In genomic region chr3:88552676-88553524, GRCm38 (mm10) we compare ENCODE assay signal across 7 mouse cellular contexts. TPM values are rescaled to one million over a fixed set of nuclear protein-coding genes. Genes with fewer than 3 reads are reported as not detected.
DNase-seq lines count a peak whose midpoint lies in the region; ATAC-seq and TF ChIP-seq lines count a peak whose summit lies in the region.

TSS of gene Lamtor2 (minus strand) at chr3:88553074.

- H3K27me3 ChIP-seq in embryonic facial prominence, embryonic 10.5 days (replicated peaks; ENCODE audit: low read depth, poor library complexity, severe bottlenecking) = no peaks in the 10 kb centered on the region
- no peaks in the 10 kb centered on the region for H3K27me3 ChIP-seq in intestine, postnatal 0 days (replicated peaks; ENCODE audit: control insufficient read depth, insufficient read depth, low read length)
- H3K27me3 ChIP-seq in midbrain, embryonic 12.5 days = no peaks in the 10 kb centered on the region
- no peaks in the 10 kb centered on the region for H3K27me3 ChIP-seq in small intestine, adult 2 months (ENCODE audit: control insufficient read depth, insufficient read depth, low read length)

- peak within 1 kb of the TSS; percentile 93 for H3K4me2 ChIP-seq in intestine, postnatal 0 days (replicated peaks; ENCODE audit: low read depth)
- peak within 1 kb of the TSS; percentile 72 for H3K4me2 ChIP-seq in midbrain, embryonic 12.5 days (replicated peaks)

- no peaks in the 10 kb centered on the region for H3K9me3 ChIP-seq in embryonic facial prominence, embryonic 10.5 days
- H3K9me3 ChIP-seq in intestine, postnatal 0 days (ENCODE audit: control insufficient read depth) = no peaks in the 10 kb centered on the region
- no peaks in the 10 kb centered on the region for H3K9me3 ChIP-seq in midbrain, embryonic 12.5 days

- under 1% methylated on average over 48 of the region's 48 CpGs for WGBS in embryonic facial prominence, embryonic 10.5 days
- WGBS in intestine, postnatal 0 days = under 1% methylated on average over 48 of the region's 48 CpGs
- under 1% methylated on average over 48 of the region's 48 CpGs for WGBS in midbrain, embryonic 12.5 days
- WGBS in small intestine, adult 2 months = under 1% methylated on average over 48 of the region's 48 CpGs

- peaks cover 36% of the 10 kb centered on the region for H3K36me3 ChIP-seq in embryonic facial prominence, embryonic 10.5 days (replicated peaks)
- peaks cover 18% of the 10 kb centered on the region for H3K36me3 ChIP-seq in intestine, postnatal 0 days (ENCODE audit: control insufficient read depth, insufficient read depth)
- H3K36me3 ChIP-seq in midbrain, embryonic 12.5 days = peaks cover 25% of the 10 kb centered on the region
- H3K36me3 ChIP-seq in small intestine, adult 2 months (ENCODE audit: control insufficient read depth, insufficient read depth, low read length) = peaks cover 15% of the 10 kb centered on the region; the same call in 1 of the 2 replicates

- peak; percentile 69 for TF ChIP-seq POLR2A in small intestine, adult 2 months (IDR thresholded peaks at IDR 0.05; ENCODE audit: low read depth, low read length)

- no peak for TF ChIP-seq CTCF in intestine, postnatal 0 days (IDR thresholded peaks at IDR 0.05; ENCODE audit: low read depth)
- TF ChIP-seq CTCF in small intestine, adult 2 months (IDR thresholded peaks at IDR 0.05; ENCODE audit: extremely low read depth, insufficient read length, insufficient replicate concordance, low read depth, low read length) = no peak

- peak; percentile 84 for ATAC-seq in intestine, postnatal 0 days
- ATAC-seq in midbrain, embryonic 12.5 days (ENCODE audit: low FRiP score, low read depth) = peak; percentile 90

- intact Hi-C loops in left cerebral cortex, postnatal 4 days (cut with DNase I) = no loop called here

- peak within 1 kb of the TSS; percentile 99 for H3K27ac ChIP-seq in embryonic facial prominence, embryonic 10.5 days (replicated peaks)
- H3K27ac ChIP-seq in intestine, postnatal 0 days (ENCODE audit: low read depth, low read length) = peak within 1 kb of the TSS; percentile 91
- peak within 1 kb of the TSS; percentile 96 for H3K27ac ChIP-seq in midbrain, embryonic 12.5 days (replicated peaks)
- peak within 1 kb of the TSS; percentile 96 for H3K27ac ChIP-seq in small intestine, adult 2 months (ENCODE audit: insufficient read depth, low read depth, low read length)

- peak within 1 kb of the TSS; percentile 85 for H3K9ac ChIP-seq in intestine, postnatal 0 days (ENCODE audit: low read depth, low read length)
- H3K9ac ChIP-seq in midbrain, embryonic 12.5 days (replicated peaks) = peak within 1 kb of the TSS; percentile 91

- DNase-seq in adrenal gland, postnatal 10 days = peak; percentile 98
- peak; percentile 98 for DNase-seq in embryonic facial prominence, embryonic 10.5 days (ENCODE audit: low spot score)
- DNase-seq in gonadal fat pad, adult 2 months (ENCODE audit: low read depth) = peak; percentile 90
- DNase-seq in left cerebral cortex, postnatal 4 days = peak; percentile 99

- H3K4me1 ChIP-seq in embryonic facial prominence, embryonic 10.5 days = peaks cover 52% of the 10 kb centered on the region
- H3K4me1 ChIP-seq in intestine, postnatal 0 days (replicated peaks; ENCODE audit: control insufficient read depth, insufficient read depth, low read length) = no peaks in the 10 kb centered on the region
- peaks cover 27% of the 10 kb centered on the region for H3K4me1 ChIP-seq in midbrain, embryonic 12.5 days
- peaks cover 13% of the 10 kb centered on the region for H3K4me1 ChIP-seq in small intestine, adult 2 months (ENCODE audit: control insufficient read depth, insufficient read depth, insufficient read length, low read length)

- H3K4me3 ChIP-seq in embryonic facial prominence, embryonic 10.5 days = peak within 1 kb of the TSS; percentile 94
- H3K4me3 ChIP-seq in intestine, postnatal 0 days (ENCODE audit: low read depth, low read length) = peak within 1 kb of the TSS; percentile 83
- peak within 1 kb of the TSS; percentile 83 for H3K4me3 ChIP-seq in midbrain, embryonic 12.5 days
- peak within 1 kb of the TSS; percentile 72 for H3K4me3 ChIP-seq in small intestine, adult 2 months (ENCODE audit: low read depth, low read length)

RNA-seq across cellular contexts. Expression of gene Lamtor2, which starts in this region (rescaled TPM):
- 100 to 1,000 TPM; 131 to 132 TPM for total RNA-seq in adrenal gland, postnatal 10 days (2021)
- polyA plus RNA-seq in embryonic facial prominence, embryonic 10.5 days (2016; fragmentation: Nextera tagmentation; extraction: Ambion mirVana) = 158 and 161 TPM in 2 replicates
- 164 and 193 TPM in 2 replicates for polyA plus RNA-seq in gonadal fat pad, adult 2 months (2012; rRNA removed)
- polyA plus RNA-seq in intestine, postnatal 0 days (2015; fragmentation: Nextera tagmentation; extraction: Ambion mirVana) = 171 and 183 TPM in 2 replicates
- 100 to 1,000 TPM; 106 to 120 TPM for total RNA-seq in left cerebral cortex, postnatal 4 days (2021)
- 137 and 152 TPM in 2 replicates for polyA plus RNA-seq in midbrain, embryonic 12.5 days (2016; fragmentation: Nextera tagmentation; extraction: Ambion mirVana)
- 99.8 and 167 TPM in 2 replicates for polyA plus RNA-seq in small intestine, adult 2 months (2012; rRNA removed)

Comparison
In these comparisons a context has a peak if more than half of its experiments do, and no peak if none do; other contexts are left out.
1. Peak in every context shown above with its lines: DNase-seq, ATAC-seq, H3K4me3 ChIP-seq and H3K27ac ChIP-seq.